Mouse (Mus musculus) ZHBTc4 (cell line): ENCODE results near the gene Nck1.

Source experiments
- DNase-seq: peaks from one replicate; pipeline ENCODE4 v3.0.0-alpha.2; 2011; ENCODE audit warnings: low read depth, low spot score

Gene Nck1

GRCm38 (mm10) chr9:100545715-100546593 lies at the start of gene Nck1:
TSS of gene Nck1 (minus strand) at chr9:100546134.
- DNase-seq = peak; percentile 99

GRCm38 (mm10) chr9:100590462-100590861 lies 44.5 kb upstream of the Nck1 start:
- no peak for DNase-seq

GRCm38 (mm10) chr9:100584031-100584430 lies 38.1 kb upstream of the Nck1 start:
- DNase-seq = no peak

GRCm38 (mm10) chr9:100582883-100583575 lies 37.1 kb upstream of the Nck1 start:
- DNase-seq = peak; percentile 25

GRCm38 (mm10) chr9:100581543-100582492 lies 35.9 kb upstream of the Nck1 start:
- peak; percentile 89 for DNase-seq

- peak; percentile 79 for DNase-seq
Measured at GRCm38 (mm10) chr9:100580196-100580740, 34.3 kb upstream of the Nck1 start.

- DNase-seq = no peak
Measured at GRCm38 (mm10) chr9:100573942-100574341, 28.0 kb upstream of the Nck1 start.

GRCm38 (mm10) chr9:100573300-100573699 lies 27.4 kb upstream of the Nck1 start:
- DNase-seq = no peak

- DNase-seq = no peak
Measured at GRCm38 (mm10) chr9:100571511-100571910, 25.6 kb upstream of the Nck1 start.

GRCm38 (mm10) chr9:100570626-100571233 lies 24.8 kb upstream of the Nck1 start, which contains the start of gene Slc35g2:
TSS of gene Slc35g2 (minus strand) at chr9:100571090.
- peak; percentile 51 for DNase-seq

- peak; percentile 78 for DNase-seq
Measured at GRCm38 (mm10) chr9:100569798-100570625, 24.1 kb upstream of the Nck1 start.

- DNase-seq = no peak
Measured at GRCm38 (mm10) chr9:100560251-100560890, 14.4 kb upstream of the Nck1 start.

- no peak for DNase-seq
Measured at GRCm38 (mm10) chr9:100558991-100559390, 13.1 kb upstream of the Nck1 start.

GRCm38 (mm10) chr9:100558023-100558573 lies 12.2 kb upstream of the Nck1 start:
- DNase-seq = no peak

- DNase-seq = no peak
Measured at GRCm38 (mm10) chr9:100555686-100556085, 9.8 kb upstream of the Nck1 start.

GRCm38 (mm10) chr9:100548313-100548712 lies 2.4 kb upstream of the Nck1 start:
- peak; percentile 71 for DNase-seq

GRCm38 (mm10) chr9:100546594-100546910 lies 618 bp upstream of the Nck1 start:
- DNase-seq = no peak

- peak; percentile 32 for DNase-seq
Measured at GRCm38 (mm10) chr9:100544948-100545714, 803 bp downstream of the Nck1 start.
